Mouse (Mus musculus) cerebellum, postnatal 10 days (tissue): Measurements from ENCODE around the gene Slc26a10.

Experiments
- DNase-seq, 2 experiments: peaks; one replicate each; pipeline ENCODE4 v3.0.0; 2021; ENCODE audit warnings: mixed read lengths in 2 of 2

The Slc26a10 gene

DNA sequence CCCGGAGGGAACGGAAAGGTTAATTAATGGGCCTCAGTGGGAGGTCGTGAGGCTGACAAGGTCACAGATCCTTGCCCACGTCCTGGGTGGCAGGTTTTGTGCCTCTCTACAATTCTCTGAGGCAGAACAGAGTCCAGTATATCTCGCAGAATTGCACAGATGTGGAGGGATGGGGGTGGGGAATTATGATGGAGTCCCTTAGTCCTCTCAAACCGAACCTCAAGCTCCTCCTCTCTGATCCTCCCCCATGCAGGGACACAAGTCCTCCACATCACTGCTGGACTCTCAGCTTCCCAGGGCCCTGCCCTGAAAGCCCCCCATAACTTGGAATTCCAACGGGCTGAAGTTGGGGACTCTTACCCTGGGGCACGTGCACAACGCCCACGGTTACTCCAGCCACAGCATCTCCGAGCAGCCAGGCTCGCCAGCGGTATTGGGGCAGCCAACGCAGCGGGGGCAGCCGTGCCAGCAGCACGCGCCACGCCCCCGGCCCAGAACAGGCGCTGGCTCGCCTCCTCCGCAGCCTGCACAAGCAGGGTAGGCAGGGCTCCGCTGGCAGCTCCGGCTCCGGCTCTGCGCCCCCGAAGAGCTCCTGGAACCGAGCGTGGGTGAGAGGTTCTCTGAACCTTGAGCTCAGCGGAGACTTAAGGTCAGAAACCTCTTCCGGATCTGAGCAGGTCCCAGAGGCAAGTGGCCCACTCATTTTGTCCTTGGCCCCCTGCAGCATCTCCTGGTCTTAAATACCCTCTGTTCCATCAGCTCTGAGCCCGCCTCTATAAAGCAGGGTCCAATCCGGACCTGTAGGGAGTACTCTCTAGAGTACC is at the start of gene Slc26a10:
TSS of gene Slc26a10 (minus strand) at position 775 of the 824 bp plus-strand sequence.
- peak; percentile 65 to 79 for DNase-seq

DNA sequence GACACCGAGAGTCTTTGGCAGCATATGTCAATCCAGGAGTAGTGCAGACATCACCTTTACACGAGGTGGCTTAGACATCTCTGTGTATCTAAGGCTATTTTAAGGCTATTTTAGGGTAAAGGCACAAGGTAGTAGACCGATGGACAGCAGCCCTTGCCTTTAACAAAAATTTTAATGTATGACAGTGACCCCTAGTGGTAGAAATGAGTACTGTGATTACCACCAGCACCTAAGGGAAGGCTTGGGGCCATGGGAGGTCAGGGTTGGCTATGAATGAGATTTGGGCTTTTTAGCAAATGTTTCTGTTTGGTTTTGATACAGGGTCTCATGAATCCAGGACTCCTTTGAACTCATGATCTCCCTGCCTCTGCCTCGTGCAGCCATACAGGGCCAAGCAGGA is 48.5 kb upstream of the Slc26a10 start:
- peak; percentile 70 to 92 for DNase-seq

DNA sequence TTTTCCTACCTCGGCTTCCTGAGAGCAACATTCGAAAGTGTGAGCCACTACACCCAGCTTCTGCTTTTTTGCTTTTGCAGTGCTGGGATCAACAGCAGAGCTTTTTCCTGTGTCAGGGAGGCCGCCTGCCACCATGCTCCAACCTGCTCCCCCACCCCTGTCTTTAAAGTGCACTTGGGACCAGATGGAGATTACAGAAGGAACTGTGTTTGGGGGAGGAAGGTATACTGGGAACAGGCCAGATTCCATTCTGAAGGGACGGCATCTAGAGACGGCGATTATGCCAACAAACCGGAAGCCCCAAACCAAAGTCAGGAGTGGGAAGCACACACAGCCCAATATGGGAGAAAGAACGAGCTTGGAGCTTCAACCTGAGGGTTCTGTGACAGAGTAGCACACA is 46.7 kb upstream of the Slc26a10 start:
- no peak for DNase-seq

DNA sequence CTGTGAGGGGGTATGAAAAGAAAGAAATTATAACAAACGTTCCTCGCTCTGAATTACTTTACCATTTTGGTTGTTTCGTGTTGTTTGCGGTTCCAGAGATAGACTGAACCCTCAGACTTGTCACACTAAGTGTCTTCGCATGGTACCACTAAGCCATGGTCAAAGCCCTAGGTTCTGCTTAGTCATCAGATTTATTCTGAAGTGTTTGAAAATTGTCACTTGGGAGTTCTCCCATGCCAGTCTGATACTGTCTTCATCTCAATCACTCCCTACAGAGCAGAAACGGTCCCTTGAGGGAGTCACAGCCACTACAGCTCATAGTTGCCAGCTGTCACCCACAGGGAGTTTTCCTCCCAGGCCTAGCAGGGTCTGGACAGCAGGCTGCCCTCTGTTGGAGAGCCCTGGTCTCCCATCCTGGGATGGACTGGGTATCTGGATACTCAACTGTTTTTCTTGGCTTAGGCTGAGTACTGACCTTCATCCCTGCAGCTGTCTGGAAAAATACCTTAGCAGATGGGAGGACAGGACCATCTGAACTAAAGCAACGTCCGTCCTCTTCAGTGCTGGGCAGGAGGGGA is 46.0 kb upstream of the Slc26a10 start:
- DNase-seq: peak; percentile 44 to 49

DNA sequence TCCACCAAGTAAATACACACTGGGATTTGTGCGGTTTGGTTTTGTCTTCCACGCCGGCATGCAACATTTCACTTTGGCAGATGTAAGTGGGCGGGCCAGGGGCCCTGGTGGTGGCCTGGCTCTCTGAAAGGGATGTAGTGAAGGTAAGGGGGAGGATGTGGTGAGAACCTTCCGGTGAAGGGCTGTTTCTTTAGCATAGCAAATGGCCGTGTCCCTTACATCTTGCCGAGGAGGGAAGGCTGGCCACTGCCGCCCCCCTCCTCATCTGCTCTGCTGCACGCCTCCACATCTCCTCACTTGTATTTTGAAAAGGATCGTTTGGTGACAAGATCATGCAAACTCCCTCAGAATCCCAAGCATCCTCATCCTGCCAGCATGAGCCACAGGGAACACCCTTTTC is 45.3 kb upstream of the Slc26a10 start:
- no peak for DNase-seq

DNA sequence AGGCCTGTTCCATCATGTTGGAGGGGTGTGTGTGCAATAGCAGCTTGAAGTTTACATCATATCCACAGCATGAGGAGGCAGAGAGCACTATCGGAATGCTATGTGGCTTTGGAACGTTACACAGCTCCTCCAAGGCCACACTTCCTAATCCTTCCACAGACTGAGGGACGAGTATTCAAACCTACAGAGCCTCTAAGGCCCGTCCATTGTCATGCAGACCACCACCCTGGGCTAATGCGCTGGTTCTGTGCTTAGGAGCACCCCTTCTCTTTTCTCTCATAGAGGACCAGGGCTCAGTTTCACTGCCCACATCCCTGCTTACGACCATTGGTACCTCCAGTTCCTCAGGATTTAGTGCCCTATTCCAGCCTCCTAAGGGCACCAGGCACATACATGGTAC is 44.8 kb upstream of the Slc26a10 start:
- DNase-seq: no peak

DNA sequence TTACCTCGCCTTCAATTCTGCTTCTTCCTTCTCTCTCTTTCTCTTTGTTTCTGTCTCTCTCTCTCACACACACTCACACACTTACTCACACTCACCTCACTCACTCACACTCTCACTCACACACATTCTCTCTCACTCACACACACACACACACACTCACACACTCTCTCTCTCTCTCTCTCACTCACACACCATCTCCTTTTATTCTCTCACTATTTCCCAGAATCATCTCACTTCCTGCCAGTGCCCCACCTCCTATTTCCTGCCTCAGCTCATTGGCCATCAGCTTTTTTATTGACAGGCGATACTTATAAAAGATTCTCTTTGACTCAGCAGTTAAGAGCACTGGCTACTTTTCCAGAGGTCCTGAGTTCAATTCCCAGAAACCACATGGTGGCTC is 37.9 kb upstream of the Slc26a10 start:
- DNase-seq: no peak

DNA sequence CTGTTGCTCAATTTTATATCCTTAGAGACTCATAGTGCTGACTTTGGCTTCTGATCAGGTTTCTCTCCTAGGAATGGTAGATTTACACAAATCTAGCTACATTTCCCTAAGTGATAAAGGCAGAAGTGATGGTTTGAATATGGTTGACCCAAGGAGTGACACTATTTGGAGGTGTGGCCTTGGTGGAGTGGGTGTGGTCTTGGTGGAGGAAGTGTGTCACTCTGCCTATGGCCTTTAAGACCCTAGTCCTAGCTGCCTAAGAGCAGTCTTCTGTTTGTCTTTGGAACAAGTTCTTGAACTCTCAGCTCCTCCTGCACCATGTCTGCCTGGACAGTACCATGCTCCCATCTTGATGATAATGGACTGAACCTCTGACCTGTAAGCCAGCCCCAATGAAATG is 36.7 kb upstream of the Slc26a10 start:
- DNase-seq: peak in 1 of 2 experiments; percentile 0

DNA sequence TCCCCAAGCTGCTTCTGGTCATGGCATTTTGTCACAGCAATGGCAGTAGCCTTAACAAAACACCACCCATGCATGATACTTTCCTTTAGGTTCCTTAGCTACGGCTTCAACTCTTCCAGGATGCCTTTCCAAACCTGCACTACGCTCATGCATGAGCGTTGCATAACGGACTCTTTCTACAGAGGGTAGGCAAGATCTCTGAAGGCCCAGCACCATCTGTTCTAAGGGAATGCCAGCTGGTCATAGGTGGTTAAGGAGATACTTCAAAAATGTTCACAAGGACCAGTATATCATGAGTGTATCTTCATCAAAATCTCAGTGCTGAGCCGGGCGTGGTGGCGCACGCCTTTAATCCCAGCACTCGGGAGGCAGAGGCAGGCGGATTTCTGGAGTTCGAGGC is 36.0 kb upstream of the Slc26a10 start:
- peak in 1 of 2 experiments; percentile 3 for DNase-seq

DNA sequence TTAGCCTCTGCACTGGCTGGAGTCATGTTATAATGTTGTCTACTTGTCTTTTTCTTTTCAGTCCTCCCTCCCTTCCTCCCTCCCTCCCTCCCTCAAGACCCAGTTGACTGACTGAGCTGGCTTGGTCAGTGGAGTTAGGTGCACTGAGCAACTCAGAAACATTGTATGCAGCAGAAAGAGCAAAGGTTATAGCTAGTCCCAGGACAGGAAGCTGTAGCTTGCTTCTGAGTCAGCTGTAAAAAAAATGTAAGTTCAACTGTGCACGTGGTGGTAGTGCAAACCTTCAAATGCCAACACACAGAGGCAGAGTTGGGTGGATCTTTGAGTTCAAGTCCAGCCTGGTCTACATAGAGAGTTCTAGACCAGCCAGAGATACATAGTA is 34.0 kb upstream of the Slc26a10 start:
- no peak for DNase-seq

DNA sequence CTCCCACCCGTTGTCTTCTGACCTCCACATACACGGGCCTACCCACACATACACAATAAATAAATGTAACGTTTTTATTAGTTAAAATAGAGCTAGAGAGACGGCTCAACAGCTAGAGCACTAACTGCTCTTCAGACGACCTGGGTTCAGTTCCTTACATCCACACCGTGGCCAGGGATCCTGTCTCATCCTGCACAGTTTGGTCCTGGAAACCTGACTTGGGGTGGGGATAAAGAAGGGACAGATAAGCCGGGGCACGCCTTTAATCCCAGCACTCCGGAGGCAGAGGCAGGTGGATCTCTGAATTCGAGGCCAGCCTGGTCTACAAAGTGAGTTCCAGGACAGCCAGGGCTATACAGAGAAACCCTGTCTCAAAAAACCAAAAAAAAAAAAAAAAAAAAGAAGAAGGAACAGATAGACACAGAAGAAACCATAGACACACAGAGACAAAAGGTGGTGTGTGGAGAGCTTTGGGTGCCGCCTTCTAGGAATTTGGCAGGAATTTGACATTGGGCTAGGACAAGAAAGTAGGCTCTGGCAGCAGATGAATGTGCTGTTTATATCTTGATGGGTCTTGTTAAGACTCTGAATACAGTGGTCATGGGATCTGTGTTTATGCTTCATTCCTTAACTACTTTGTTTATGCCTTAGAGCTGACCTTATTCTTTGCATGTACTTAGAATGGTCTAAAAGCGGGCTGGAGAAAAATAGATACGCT is 33.4 kb upstream of the Slc26a10 start:
- peak in 1 of 2 experiments; percentile 3 for DNase-seq

DNA sequence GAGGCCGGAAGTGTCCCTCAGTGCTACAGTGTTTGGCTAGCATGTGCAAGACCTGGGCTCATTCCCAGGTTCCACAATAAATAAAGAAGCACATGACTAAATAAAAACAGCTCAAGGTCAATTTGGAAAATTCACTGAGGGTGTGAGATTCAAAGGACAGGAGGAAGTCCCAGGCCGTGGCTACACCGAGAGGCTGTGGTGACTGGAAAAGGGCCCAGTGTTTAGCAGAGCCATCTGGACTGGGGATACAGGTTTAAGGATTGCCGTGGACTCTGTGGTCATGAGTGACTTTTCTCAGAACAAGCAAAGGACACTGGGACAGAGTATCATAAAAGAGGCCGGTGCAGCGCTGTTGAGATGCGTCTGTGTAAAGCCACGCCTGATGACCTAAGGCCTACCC is 32.8 kb upstream of the Slc26a10 start:
- DNase-seq: peak in 1 of 2 experiments; percentile 18

DNA sequence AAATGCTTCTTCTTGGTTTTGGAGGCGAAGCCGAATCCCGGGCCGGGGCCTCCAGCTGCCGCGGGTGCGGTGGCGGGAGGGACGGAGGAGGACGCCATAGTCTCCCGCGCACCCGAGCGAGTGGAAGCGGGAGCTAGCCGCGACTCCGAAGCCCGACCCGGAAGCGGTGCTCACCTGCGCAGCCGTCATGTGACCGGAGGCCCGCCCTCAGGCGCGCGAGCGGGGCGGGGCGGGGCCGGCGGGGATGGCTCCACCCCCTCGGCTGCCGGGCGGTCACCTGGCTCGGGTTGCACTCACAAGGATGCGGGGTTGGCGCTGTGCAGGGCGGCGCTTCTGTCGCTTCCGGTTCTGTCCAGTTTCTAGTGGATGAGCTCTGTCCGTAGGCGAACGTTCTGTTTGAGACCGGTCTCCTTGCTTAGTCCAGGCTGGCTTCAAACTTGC is 31.0 kb upstream of the Slc26a10 start, which contains the start of gene Pip4k2c:
TSS of gene Pip4k2c (minus strand) at position 172 of the 441 bp plus-strand sequence.
- DNase-seq: peak; percentile 95 to 96

DNA sequence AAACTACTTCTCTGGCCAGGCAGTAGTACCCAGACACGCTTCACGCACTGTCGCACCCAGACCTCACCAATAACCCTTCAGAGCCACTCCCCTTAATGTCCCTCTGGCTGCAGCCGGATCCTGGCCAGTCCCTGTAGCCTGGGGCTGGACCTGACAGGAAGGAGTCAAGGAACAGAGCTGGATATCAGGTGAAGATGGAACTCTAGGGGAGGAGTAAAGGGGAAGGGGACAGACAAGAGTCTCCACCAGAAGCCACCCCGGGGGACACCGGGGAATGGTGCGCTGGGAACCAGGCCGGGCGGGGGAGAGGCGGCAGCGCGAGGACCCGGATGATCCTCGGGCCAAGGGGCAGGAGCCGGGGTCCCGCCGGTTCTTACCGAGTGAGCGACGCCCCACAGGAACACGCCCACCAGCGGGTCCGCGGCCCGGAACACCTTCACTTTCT is 30.5 kb upstream of the Slc26a10 start:
- no peak for DNase-seq

DNA sequence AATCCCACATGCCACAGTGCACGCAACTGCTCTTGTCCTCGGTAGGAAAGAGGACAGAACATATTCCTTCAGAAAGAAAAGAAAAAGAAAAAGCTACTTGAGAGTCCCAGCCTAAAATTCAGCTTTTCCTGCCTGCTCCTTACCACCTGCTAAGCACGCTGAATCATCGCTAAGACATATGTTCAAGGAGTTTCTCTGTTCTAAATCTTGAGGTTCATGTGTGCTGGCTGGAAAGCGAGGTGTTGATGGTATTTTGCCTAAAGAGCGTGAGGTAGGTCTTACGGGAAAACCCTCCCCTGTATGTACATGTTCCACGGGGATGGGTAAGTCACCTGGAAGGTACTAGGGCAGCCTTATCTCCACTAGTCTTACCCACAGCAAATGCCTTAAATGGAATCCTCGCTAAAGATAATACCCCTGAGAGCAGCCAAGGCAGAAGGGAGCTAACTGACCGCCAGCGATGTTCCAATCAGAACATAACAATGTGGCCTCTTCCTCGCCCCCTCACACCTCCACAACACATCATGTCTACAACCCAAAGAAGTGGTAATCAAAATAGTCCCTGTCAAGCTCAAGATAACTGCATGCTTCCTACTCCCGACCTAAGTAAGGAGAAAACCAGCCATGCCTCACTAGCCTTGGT is 29.6 kb upstream of the Slc26a10 start:
- no peak for DNase-seq

DNA sequence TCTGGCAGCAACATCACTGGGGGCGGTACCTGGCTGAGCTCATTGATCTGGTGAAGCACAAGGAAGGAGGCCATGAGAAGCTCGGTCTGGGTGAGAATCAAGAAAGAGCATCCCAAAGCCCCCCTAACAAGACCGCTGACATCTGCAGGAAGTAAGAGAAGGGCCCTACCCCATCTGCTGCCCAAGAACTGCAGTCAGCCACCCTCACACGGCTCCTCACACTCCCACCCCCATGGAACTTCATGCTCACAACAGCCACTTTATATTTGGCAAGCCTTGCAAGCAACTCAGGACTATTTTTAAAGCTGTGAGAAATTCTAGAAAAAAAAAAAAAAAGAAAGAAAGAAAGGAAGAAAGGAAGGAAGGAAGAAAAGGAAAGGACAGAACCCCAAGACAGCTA is 28.5 kb upstream of the Slc26a10 start:
- DNase-seq: peak in 1 of 2 experiments; percentile 0

DNA sequence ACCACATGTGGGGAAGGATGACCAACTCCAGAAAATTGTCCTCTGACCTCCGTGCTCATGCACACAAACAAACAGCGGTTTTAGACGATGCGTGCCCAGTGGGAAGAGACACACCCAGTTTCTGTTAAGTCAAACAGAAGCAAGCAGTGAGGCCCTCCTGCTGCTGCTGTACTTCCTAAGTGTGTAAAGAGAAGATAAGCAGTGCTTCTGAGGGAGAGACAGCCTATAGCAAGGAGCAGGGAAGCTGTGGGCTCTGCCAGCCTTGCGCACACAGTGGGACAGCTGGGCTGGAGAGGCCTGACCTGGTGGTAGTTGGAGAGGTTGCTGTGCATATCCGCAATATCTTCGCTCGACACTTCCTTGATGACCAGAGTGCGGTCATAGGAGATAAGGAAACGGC is 24.9 kb upstream of the Slc26a10 start:
- peak in 1 of 2 experiments; percentile 1 for DNase-seq

DNA sequence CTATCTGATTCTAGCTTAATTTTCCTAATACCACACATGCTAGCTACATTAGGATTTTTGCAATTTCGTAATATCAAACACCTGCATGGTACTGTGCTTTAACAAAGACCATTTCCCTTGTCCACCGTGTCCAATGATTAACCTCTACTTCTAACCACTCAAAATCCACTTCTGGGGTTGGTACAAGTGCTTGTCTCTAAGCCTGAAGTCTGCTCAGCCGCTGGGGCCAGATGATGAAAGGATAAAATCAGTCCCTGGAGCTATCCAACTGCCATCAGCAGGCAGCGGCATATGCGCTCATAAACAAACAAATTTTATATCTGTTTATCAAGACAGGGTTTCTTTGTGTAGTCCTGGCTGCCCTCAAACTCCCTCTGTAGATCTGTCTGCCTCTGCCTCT is 24.1 kb upstream of the Slc26a10 start:
- peak in 1 of 2 experiments; percentile 0 for DNase-seq

DNA sequence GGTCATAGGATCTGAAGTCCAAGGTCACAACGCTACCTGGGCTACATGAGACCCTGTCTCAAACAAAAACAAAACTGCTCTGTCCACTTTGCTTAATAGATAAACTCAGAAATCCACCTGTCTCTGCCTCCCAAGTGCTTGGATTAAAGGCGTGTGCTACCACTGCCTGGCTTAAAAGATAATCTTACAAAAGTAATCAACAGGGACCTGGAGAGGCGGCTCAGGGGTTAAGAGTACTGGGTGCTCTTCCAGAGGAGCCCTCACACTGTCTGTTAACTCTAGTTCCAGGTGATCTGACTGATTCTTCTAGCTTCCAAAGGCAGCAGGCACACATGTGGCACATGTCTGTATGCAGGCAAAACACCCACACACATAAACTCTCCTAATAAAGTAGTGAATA is 22.7 kb upstream of the Slc26a10 start:
- DNase-seq: no peak

DNA sequence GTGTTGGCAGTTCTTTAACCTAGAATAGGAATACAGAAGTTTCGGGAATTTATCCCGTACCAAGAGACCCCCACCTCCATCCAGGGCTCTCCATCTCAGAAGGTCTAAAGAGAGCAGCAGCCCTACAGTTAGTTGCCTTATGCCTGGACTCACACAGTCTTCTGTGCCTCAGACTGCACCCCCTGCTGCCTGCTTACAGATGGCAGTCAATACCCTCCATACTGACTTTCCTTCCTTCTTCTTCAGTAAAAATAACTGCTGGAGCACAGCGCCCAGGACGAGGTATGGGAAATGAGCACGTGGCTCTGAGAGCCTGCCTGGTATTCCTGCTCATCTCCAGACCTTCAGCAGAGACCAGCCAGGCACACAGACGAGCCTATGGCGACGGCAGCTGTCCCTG is 19.8 kb upstream of the Slc26a10 start:
- no peak for DNase-seq

DNA sequence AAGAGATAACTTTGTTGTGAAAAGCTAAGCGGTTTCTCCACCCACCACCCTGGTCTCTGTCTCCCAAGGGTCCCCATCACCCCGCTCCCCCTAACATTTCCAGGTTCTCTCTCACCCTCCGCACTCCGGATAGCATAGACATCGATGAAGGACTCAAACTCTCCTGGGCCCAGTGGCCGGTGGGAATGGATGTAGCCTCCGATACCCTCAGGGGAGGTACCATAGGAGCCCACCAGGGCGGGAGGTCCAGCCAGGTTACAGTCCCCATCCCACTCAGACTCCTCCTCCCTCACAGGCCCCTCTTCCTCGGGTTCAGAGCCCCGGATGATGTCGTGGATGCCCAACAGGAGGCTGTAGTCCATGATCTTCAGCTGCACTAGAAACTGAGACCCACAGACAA is 19.0 kb upstream of the Slc26a10 start:
- DNase-seq: no peak

DNA sequence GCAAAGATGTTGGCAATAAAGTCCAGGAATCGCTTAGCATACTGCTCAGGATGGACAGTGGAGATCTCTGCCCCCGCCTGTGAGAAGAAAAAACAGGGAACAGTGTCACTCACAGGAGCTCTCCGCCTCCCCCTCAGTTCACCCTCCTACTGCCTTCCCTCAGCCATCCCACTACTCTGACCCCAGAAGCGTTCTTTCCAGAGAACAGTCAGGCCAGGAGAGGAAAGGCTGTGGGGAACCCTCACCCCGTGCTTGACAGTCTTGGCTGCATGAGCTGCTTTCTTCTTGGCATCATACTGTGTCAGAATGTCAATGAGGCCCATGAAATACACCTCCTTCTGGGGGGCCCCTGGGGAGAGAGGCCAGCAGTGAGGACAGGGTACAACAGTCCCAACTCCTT is 18.6 kb upstream of the Slc26a10 start:
- no peak for DNase-seq

DNA sequence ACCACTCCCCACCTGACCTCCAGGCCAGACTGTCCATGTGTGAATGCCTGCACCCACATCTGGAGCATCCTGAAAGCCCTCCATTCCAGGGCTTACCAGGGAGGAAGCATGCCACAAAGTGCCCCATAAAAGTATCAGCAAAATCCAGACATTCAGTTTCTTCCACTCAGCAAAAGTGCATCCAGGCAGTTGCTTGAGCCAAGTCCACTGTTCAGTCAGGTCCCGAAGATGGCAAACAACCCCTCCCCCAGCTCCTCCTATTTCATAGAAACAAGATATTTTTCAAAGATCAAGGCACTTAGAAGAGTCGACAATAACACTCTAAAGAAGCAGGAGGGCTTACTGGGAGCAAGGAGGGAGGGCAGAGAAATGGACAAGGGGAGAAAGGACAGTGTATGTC is 18.0 kb upstream of the Slc26a10 start:
- DNase-seq: no peak
